Mouse (Mus musculus) heart, postnatal 0 days (tissue): ENCODE data around the gene Ambra1.

ENCODE experiments used
- CTCF ChIP-seq: IDR thresholded peaks from 2 replicates; pipeline ENCODE4 v1.5.1; 2016; ENCODE audit warnings: antibody characterized with exemption, control low read depth, low read depth
- EP300 ChIP-seq: IDR thresholded peaks from 2 replicates; pipeline ENCODE4 v1.6.1; 2016; ENCODE audit warnings: antibody characterized with exemption, low read depth

GRCm38 (mm10) chr2:91945483-91945882 is 215.5 kb downstream of the Ambra1 start, which contains the start of gene Gm9821:
- TF ChIP-seq CTCF (no peak), EP300 (no peak)
